Mouse (Mus musculus) megakaryocyte, embryonic 14.5 days (primary cell): ENCODE results near the gene Rpp25l.

ENCODE experiments used
- FLI1 ChIP-seq: IDR thresholded peaks from 2 replicates; pipeline ENCODE4 v1.6.1; 2012; ENCODE audit warnings: low read length, inconsistent platforms, mixed read lengths
- GATA1 ChIP-seq: IDR thresholded peaks from 3 replicates; pipeline ENCODE4 v1.6.1; 2012; ENCODE audit warnings: mixed read lengths, low read length, inconsistent platforms, borderline replicate concordance

GRCm38 (mm10) chr4:41726826-41727621 is 13.7 kb upstream of the Rpp25l start:
- TF ChIP-seq FLI1, result no peak
- no peak for TF ChIP-seq GATA1
